Mouse (Mus musculus) heart, postnatal 0 days (tissue): ENCODE measurements around the gene Cdca5.

Source experiments
- CTCF ChIP-seq: IDR thresholded peaks from 2 replicates; pipeline ENCODE4 v1.5.1; 2016; ENCODE audit warnings: antibody characterized with exemption, control low read depth, low read depth
- EP300 ChIP-seq: IDR thresholded peaks from 2 replicates; pipeline ENCODE4 v1.6.1; 2016; ENCODE audit warnings: antibody characterized with exemption, low read depth

GRCm38 (mm10) chr19:6132171-6132827, 47.5 kb downstream of the Cdca5 start:
- TF ChIP-seq CTCF (no peak), EP300 (no peak)
